Mouse (Mus musculus) MEL-GATA-1-ER (cell line): ENCODE results near the gene Serpina12.

Experiments used
- DNase-seq: peaks from one replicate; pipeline ENCODE4 v3.0.0-alpha.2; 2012; ENCODE audit warnings: low read depth; ENCODE audit errors: extremely low read depth

Serpina12 gene

DNA sequence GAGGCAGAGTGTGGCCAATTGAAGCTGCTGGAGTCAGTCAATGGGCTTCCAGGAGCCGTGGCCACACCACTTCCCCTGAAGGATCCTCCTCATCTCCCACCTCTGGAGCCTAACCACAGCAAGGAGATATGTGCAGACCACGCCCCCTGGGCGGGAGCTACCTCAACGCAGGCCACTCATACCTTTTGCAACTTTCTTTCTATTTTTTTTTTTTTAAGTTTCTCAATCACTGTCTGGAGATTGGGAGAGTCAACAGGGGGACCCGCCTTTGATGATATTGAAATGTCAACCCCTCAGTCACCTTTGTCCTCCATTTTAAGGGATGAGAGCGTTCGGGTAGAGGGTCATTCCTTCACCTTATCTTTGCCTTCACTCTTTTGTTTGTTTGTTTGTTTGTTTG is at the start of gene Serpina12:
Gene Serpina12 (minus strand): TSS at position 101 of the 400 bp plus-strand sequence.
- DNase-seq: no peak

GRCm38 (mm10) chr12:104091303-104091702 is 47.1 kb upstream of the Serpina12 start:
- no peak for DNase-seq

GRCm38 (mm10) chr12:104090119-104090518 is 45.9 kb upstream of the Serpina12 start:
- no peak for DNase-seq

DNA sequence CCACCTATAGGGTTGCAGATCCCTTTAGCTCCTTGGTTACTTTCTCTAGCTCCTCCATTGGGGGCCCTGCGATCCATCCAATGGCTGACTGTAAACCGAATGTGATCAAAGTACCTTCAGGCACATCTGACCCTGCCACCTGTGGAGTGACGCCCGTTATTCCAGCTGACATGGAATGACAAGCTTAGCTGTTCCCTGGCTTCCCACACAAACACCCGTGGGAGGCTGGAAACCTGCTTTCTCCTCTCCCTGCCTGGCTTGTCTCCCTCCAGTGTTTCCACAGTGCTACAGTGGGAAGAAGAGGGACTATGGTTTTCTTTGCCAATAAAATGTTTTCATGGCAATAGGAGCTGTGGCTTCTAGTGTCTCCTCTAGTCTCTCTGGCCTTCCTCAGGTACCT is 28.0 kb upstream of the Serpina12 start:
- DNase-seq: no peak

DNA sequence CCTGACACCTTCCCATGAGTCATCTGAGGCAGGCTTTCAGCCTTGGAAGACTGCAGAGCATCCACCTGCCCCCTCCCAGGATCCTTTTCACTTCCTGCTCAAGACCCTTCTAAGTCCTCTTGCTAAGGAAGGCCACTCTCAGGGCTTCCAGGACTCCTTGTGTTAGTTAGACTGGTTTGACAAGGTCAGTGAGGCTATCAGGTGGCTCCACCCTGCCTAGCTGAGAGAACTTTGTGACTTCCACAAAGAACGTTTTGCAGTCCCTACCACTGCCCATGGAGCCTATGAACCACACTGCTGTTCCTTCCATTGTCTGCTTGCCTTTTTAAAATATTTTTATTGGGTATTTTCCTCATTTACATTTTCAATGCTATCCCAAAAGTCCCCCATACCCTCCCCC is 27.5 kb upstream of the Serpina12 start:
- DNase-seq: no peak

- DNase-seq: no peak
Measured at GRCm38 (mm10) chr12:104069620-104070019, 25.4 kb upstream of the Serpina12 start.

DNA sequence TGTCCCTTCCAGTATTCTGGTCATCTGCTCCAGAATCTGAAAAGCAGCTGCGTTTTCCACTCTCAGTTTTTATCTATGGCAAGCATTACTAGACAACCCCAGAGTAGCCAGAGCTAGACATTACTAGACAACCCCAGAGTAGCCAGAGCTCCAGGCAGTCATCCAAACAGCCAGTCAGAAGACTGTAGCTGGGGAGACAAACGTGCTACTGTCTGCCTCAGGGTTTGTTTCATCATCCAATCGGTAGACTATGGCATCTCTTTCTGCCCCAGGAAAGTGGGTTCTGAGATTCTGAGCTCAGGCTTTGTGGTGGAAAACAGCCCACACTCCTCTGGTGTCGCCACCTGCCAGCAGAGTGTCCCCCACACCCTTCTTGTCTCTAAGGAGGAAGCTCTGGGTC is 23.3 kb upstream of the Serpina12 start:
- DNase-seq: no peak

DNA sequence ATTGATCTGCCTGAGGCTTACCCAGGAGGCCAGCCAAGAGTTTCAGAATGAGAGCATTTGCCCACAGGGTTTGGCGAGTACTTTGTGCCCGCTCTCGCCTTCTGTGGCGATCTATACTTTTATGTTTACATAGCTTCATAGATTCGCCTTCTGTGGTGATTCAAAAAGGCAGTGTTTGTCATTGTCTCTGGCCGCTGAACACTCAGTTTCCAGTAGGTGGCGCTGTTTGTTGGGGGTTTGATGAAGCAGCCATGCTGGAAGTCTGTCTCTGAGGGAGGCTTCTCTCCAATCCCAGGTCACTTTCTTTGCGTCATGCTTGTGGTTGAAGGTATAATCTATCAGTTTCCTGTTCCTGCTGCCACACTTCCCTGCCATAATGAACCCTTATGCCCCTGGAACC is 22.0 kb upstream of the Serpina12 start:
- DNase-seq: no peak

GRCm38 (mm10) chr12:104064996-104065395 is 20.8 kb upstream of the Serpina12 start:
- no peak for DNase-seq

GRCm38 (mm10) chr12:104064532-104064931 is 20.3 kb upstream of the Serpina12 start:
- no peak for DNase-seq

- DNase-seq: no peak
Measured at GRCm38 (mm10) chr12:104061862-104062261, 17.6 kb upstream of the Serpina12 start.

GRCm38 (mm10) chr12:104060126-104060525 is 15.9 kb upstream of the Serpina12 start:
- no peak for DNase-seq

GRCm38 (mm10) chr12:104057531-104057930 is 13.3 kb upstream of the Serpina12 start:
- DNase-seq: no peak

- DNase-seq: no peak
Measured at GRCm38 (mm10) chr12:104057050-104057449, 12.8 kb upstream of the Serpina12 start.

DNA sequence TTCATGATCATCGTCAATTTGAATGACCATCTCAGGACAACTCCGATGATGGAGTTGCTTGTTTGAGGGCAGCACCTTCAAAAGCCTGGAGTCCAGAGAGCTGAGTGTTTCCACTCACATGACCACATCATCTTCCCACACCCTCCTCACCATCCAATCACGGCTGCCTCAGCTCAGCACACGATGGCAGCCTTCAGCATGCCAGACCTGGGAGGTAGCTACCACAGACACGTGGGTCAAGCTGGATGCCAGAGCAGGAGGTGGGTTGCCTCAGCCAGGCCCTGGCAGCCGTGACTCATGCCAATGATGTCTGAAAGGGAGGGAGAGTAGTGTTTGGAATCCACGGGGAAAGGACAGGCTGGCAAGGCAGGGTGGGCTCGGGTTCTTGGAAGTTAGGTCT is 11.5 kb upstream of the Serpina12 start:
- DNase-seq: no peak

DNA sequence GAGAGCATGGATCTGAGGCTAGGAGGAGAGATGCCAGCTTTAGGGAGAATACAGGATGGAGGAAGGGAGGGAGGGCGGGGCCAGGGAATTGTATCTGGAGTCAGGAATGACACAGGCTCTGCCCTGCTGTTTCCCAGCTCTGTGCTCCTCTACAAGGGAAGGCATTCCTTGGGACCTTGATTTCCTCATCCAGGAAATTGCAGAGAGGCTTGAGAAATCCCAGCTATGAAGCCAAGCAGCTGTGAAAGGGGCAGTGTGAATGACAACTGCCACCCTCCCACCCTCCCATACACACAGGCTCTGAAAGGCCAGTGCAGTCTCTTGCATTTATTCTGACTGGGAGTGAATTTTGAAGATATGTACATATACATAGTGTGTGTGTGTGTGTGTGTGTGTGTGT is 9.8 kb upstream of the Serpina12 start:
- no peak for DNase-seq

DNA sequence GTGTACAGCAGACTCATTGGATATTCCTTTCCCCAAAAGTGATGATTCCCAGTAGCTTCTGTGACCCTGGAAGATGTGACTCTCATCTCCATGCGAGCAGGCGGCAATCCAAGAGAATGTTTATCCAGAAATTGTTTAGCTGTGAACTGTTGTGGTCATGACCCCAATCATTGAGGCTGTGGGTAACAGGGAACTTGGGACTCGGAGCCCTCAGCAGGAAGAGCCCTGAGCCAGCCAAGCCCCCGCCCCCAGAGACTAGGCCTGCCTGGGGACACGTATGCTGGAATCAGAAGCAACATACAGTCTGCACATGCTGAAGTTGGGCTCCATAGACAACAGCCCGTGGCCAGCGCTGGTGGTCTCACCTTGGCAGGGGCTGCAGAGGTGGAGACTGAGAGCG is 1.5 kb upstream of the Serpina12 start:
- no peak for DNase-seq

GRCm38 (mm10) chr12:104042753-104043152 is 1.5 kb downstream of the Serpina12 start:
- no peak for DNase-seq

DNA sequence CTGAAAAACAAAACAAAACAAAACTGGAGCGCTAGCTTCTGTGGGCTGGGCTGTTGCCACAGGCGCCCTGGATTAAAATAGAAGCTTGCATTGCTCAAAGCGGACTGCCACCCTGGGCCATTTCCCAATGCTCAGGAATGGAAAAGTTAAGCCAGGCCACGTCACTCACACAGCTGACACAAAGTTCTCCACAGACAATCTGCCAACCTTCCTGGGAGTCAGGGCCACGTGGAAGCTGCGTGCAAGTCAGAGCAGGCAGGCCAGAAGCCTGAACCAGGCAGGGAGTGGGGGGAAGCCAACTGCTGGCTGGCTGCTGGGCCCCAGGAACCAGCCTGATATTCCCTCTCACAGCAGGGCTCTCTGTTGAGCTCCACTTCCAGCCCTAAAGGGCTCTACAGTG is 2.8 kb downstream of the Serpina12 start:
- DNase-seq: no peak

GRCm38 (mm10) chr12:104038181-104038580 is 6.1 kb downstream of the Serpina12 start:
- DNase-seq: no peak

DNA sequence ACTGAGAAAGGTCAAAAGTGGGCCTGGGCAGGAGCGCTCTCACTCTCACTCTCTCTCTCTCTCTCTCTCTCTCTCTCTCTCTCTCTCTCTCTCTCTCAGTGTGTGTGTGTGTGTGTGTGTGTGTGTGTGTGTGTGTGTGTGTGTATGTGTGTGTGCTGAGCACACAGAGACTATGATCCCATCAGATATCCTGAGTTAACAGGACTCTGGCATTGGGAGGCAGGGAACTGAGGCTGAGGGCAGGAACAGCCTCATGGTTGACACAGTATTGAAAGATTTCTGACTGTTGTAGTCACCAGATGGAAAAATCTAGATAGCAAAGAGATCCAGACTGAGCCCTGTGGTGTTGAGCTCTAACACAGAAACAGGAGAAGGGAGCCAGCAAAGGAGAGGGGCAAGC is 10.5 kb downstream of the Serpina12 start:
- no peak for DNase-seq

DNA sequence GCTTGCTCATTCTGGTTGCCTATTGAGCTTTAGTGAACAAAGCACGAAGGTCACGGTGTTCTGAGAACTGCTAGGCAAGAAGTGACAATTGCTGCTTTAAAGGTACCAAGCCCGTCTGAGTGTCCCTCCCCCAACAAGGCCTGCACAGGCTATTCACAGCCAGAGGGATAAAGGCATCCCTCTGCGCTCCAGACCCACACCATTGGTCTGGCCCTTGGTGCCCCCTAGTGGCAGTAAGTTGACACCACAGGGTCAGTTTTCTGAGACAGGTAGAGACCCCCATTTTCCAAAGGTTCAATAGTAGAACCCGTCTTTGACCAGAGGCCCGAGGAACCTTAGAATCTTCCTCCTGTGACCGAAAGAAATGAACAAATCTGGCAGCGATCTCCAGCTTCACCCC is 14.3 kb downstream of the Serpina12 start:
- no peak for DNase-seq

DNA sequence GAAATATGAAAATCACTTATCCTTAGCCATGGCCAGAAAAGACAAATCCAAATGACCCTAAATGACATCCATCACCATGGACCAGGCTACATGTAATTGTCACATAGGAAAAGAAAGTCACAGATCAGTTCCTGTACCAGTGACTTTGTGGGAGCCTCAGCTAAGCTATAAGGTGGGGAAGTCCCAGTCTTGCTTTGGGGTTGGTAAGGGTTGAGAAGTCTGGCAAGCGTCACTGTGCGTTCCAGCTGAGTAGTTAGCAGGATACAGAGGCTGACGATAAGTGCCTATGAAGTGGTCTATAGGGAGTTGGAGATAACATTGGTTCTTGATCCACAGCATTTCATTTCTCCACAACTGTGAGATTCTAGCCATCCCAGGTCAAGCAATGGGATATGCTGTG is 29.0 kb downstream of the Serpina12 start:
- no peak for DNase-seq

DNA sequence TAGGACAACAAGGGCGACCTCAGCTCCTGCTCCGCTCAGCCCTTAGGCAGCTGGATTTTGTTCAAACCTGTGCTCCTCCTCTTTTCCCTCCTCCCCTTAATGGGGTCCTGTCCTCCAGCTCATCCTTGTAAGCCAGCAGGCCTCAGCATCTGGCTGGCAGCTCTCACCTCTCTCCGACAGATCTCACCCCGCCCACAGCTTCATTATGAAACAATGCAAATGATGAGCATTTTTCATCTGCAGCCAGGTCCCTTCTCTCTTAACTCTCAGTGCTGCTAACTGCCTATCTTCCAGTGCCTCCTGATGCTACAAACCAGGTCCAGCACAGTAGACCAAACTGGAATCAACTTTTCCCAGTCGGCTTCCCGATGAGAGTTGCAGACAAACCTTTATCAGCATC is 30.6 kb downstream of the Serpina12 start, which contains the start of gene Serpina9:
Gene Serpina9 (minus strand): TSS at position 136 of the 400 bp plus-strand sequence.
- no peak for DNase-seq
